Mouse (Mus musculus) left cerebral cortex, adult 11 months (tissue): ENCODE measurements around the gene Kmt2e.

ENCODE experiments used
- DNase-seq: peaks from one replicate; pipeline ENCODE4 v3.0.0; 2022; ENCODE audit warnings: low spot score

Kmt2e gene

DNA sequence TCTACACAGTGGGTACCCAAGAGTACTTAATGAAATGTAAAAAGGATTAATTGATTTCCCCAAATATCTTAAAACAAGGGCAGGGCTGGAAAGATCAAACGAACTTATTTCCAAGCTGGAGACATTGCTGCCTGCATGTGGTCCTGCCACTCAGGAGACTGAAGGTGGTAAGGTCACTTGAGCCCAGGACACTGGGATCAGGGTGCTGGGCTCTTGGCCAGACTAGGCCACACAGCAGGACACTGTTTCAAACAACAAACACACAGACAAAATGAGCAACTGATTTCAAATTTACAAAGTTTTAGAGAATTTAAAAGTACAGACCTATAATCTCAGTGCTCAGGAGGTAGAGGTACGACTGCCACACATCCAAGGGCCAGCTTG, 23.5 kb upstream of the Kmt2e start:
- no peak for DNase-seq

DNA sequence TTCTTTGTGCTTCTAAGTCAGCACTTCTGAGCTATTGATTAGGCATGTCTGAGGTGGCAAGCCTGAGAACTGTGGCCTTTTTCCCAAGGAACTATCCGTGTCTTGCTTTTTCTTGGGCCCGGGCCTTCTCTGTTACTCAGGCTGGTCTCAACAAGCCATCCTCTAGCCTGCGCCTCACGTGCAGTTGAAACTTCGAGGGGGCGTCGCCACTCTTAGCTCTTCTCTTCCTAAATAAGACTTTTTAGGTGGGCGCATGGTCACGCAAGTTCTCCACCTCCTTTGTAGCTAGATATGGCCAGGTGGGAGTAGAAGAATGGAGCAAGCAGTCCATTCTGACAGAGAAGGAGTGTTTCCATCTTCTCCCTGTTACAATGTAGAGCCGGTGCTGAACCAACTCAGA, 22.6 kb upstream of the Kmt2e start:
- DNase-seq, result no peak

DNA sequence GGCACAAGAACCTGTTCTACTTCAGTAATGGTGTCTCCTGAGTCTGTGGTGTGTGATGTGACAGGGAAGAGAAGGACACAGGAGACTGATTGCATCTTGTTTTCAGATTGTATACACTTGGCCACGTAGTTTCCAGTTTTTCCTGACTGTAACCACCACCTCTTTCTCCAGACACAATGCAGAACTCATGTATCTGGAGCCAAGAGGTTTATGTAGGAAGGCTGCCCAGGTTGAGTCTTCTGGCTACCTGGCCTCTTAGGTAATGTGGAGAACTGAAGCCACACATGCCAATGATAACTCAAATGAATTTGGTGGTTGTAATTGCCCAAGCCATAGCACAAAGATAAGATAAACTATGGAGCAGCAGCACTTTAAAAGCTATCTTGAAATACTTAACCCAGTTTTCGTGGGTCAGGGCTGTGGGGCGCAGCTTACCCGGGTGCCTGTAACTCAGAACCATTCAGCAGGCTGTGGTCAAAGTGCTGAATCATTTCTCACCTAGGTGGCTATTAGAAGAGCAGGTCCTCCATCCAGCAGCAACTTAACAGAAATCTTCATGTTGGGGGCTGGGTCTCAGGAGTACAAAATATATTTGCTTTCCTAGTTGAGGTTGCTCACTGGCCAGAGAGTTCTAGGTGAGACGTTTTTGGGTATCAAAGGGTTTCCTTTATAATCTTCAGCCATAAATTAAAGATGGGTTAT, 21.8 kb upstream of the Kmt2e start:
- no peak for DNase-seq

DNA sequence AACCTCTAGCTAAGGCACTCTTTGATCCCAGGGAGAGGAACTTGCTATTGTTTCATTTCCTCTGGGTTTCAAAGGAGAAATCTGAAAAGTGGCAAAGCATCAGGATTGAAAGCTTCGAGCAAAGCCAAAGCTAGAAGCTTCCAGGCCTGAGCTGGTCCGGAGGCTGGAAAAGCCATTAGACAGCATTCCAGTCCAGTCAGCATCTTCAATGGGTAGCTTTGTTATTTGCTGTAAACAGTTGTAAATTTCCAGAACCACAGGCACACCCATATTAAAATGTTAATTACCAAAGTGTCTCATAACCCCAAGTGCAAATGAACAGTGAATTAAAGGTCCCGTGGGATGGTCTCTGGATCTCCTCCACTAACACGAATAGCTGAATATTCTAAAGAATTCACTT, 21.2 kb upstream of the Kmt2e start:
- no peak for DNase-seq

DNA sequence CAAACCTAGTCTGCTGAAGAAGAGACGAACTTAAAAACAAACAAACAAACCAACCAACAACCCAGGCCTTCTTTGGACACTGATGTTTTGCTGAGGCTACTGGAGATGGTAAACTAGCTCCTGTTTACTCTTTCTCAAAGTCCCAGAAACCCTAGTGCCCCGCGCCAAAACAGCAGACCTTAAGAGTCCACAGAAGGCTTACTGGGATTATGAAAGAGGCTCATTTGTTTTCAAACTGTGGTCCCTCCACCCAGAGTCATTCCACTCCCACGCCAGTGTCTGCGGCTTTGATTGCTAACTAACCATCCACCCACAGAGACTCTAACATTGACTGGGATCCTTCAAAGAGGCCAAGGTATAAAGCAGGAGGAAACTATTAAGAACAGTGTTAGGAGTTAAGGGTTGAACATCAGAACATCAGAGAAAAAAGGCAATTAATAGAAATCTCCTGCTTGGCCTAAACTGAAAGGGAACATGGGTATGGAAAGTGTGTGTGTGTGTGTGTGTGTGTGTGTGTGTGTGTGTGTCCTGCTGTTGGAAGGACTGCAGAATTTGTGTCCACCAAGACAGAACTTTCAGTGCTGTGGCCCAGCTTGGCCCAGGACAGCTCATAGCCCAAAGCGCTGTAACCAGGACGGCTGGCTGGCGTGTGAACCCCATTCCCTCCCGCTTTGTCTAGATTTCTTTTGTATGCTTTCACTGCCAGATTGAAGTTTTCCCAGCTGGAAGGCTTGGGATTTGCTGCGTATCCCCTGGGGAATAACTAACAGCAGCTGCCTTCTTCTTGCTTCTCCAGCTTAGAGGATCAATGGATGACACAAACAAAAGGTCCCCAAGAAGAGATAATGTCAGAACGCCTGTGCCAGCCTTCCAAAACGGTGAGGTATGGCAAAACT, 20.4 kb upstream of the Kmt2e start:
- DNase-seq, result no peak

DNA sequence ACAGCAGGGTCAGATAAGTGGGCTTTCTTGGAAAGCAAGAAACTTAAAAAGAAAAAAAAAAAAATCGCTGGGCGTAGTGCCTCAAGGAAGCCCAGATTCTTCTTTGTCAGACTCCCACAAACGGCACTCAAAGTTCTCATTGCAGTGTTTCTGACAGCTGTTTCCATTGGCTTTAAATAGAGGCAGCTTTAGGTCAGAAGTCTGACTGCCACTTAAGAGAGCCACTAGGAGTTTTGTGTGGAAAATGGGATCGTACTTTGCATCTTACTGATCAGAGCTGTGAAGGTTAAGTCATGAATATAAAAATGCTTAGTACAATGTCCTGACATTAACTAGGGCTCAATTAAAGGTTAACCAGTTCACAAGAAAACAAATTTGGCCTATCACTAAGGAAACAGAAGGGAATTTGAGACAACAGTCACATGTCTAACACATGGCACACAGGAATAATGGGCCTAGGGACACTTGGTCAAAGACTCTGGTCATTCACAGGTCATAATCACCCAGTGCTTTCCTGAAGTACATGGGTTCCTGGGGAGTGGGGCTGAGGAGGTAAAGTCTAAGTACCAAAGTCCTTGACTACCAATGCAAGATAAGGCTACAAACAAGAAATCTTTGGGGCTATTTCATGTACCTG, 19.6 kb upstream of the Kmt2e start:
- no peak for DNase-seq

DNA sequence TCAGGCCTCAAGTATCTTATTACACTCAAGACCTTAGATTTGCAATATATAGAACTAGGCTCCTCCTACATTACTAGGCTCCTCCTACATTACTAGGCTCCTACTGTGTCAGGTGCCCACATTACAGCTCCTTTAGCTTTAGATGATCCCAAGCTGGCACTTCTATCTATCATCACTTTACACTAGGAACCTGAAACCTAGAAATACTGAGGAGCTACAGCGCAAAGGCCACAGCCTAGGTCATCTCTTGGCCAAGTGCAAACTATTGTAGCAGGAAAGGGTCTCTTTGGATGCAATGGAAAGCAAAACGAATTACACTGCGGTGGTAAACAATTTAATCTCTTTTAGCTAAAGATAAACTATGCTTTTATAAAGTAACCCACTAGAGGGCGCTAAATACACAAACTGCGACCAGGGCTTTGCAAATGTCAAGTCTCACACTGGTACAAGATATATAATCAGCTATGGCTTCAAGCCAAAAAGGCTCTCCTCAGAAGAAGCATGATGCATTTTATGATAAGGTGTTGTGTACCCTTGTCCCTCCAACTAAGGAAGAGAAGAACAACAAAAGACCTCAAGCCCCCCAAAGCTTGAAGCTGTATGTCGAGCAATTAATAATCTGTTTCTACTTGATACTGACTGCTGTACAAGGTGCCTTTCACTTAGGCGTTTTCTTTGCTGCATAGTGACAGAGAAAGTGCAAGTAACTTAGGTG, 18.5 kb upstream of the Kmt2e start:
- peak; percentile 76 for DNase-seq

DNA sequence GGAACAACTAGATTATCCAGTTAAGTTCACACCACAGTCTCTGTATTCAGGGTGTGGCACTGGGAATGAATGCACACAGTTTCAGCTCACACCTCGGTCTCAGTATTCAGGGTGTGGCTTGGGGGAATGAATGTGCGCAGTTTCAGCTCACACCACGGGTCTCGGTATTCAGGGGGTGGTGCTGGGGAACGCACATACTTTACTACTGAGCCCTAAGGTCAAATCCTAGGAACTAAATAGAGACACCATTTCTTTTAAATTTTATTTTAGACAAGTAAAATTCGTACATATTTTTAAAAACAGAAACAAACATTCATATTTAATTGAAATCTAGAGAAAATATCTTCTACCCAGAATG, 18.0 kb upstream of the Kmt2e start:
- no peak for DNase-seq

DNA sequence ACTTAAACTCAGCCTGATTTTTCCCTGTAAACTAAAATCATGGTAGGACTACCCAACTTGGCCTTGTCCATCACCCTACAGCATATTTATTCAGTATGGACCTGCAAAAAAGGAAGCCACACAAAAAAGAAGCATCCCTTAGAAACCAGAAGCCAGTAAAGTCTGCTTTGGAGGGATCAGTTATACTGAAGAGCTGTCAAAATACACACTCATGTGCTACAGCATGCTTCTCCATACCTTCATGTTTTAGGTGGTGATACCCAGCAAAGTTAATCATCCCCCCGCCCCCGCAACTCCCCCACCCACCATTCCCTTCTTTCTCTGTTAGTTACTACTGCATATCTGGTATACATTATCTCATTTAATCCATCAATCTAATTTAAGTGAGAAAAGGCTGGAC, 16.5 kb upstream of the Kmt2e start:
- DNase-seq, result no peak

DNA sequence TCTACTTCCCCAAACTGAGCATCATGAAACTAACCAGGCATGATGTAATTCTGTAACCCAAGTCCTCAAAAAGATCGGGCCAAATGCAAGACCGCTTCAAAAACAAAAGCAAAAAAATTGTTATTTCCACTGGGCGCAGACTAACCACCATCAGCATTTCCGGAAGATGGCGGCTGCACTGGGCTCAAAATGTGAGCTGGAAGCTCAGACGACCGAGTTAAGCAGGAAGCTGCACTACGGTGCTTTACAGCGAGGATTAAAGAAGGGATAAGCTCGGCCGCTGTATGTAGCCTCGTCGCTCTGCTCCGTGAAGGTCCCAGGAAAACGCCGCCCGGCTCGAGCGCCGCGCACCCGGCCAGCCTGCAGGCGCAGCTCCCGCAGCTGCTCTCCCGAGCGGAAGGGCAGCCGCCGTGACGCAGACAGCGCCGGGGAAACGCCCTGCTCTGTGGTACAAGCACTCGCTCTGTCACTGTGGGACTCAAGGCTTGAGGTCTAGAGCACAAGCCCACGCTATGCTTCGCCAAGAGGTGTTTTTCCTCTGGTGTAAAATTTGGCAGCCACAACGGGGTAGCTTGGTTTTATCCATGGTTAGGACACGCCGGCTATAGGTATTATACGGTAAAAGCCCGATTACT, 16.0 kb upstream of the Kmt2e start:
- peak; percentile 76 for DNase-seq

DNA sequence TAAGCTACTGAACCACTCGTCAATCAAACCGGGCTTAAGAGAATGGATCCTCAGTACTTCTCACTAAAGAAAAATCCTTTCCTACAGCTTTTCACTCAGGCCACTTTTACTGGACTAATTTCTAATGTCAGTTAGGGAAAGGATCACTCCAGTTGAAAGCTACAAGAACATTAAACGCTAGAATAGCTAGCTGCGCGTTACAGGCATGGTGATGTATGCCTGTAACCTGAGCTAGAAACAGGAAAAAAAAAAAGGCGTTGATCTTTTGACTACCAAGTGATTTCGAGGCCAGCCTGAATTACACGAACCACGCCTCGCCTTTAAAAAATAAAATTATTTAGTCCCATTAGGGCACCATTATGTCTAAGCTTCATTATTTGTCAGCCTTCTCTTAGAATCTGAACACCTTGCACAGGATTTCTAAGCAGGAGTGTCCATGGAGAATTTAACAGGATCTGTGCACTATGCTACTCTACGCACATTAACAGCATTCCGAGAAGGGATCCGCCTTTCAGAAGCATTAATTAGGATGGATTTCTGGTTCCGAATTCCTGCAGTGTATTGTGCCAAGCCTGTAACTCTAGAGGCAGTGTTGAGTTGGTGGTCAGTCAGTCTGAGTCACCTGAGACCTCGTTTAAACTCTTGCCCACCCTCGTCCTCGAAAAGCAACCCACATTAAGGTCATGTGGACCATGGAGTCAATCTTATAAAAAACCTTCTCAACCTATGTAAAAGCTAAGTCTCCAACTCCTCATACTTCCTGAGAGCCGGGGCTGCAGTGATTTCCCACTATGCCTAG, 15.2 kb upstream of the Kmt2e start:
- no peak for DNase-seq

DNA sequence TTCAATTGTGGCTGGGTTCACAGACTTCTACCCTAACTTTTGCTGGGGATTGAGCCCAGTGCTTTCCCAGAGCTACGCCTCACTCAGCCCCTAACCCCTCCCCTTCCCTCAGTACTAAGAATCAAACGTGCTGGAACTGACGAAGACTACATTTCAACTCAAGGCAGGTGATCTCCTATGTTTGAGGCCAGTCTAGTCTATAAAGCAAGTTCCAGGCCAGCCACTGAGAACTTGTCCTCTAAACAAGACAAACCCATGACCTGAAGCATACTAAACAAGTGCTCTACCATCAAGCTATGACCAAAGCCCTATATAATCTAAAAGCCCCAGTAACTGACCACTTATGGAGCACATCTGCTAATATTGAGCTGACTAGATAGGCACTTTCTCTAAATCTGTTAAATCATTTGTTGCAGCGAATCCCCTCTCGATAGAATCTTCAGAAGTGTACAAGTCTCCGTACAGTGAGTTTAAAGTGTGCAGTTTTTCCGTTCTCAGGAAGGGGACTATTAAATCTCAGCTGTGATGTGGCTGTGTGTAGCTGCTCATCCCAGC, 14.5 kb upstream of the Kmt2e start:
- no peak for DNase-seq

DNA sequence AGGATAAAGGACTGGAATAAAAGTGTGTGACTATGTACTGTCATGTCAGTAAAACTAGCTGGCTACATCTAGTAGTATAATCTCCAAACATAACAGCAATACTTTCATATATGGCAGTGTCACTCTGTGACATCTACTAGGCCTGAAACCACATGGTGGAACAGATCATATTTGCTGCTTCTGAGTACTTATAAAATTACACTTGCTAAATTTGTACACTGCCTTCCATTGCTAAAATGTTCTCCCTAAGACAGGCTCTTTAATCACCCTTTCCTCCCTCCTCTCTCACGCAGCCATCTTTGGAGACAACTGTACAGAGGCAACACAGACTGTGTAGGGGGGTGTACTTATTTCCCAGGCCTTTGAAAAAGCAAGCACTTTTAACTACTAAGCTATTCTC, 13.8 kb upstream of the Kmt2e start:
- DNase-seq, result no peak

DNA sequence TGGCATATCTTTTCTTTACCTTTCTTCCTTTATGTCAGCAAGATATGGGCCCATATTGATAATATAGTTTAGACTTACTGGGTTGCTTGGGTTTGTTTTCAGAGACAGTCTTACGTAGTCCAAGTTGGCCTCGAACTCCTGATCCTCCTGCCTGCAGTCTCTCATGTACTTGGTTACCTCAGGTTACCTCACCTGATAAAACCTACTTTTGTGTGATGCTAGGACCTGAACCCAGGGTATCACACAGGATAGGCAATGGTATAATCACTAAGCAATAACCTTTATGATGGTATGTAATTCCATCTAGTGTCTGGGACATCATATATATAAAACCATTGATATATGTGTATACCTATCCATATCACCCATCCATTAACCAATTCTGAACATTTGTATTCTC, 12.8 kb upstream of the Kmt2e start:
- DNase-seq, result no peak

DNA sequence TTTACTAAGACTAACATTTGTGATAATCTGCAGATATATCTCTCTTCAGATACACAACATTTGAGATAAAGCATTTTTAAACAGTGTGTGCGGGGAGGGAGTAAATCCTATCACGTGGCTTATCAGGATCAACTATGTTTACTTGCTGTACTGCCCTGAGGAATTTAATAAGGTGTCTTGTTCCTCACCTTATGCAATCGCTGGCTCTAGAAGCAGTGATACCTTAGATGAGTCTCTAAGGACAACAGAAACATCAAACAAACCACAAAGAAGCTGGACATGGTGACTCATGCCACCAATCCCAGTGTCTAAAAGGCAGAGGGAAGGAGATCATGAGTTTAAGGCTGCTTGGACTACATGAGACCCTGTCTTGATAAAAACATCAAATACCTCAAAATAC, 11.2 kb upstream of the Kmt2e start:
- DNase-seq, result no peak

DNA sequence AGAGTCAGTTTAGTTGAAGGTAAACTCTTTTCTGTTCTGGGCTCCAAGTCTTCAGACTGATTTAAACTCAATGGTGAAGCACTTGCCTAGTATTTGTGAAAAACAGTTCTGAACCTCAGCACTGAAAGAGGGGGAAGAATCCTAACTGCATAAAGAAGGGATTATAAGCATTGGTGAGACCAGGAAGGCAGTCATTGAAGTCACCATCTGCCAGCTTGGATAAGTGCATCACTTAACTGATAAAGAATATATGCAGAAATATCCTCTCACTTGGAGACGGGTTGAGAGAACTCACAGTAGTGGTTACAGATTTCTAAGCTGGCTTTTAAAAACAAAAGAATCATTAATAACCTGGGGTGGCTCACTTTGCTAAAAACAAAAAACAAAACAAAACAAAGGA, 6.7 kb upstream of the Kmt2e start:
- DNase-seq, result no peak

DNA sequence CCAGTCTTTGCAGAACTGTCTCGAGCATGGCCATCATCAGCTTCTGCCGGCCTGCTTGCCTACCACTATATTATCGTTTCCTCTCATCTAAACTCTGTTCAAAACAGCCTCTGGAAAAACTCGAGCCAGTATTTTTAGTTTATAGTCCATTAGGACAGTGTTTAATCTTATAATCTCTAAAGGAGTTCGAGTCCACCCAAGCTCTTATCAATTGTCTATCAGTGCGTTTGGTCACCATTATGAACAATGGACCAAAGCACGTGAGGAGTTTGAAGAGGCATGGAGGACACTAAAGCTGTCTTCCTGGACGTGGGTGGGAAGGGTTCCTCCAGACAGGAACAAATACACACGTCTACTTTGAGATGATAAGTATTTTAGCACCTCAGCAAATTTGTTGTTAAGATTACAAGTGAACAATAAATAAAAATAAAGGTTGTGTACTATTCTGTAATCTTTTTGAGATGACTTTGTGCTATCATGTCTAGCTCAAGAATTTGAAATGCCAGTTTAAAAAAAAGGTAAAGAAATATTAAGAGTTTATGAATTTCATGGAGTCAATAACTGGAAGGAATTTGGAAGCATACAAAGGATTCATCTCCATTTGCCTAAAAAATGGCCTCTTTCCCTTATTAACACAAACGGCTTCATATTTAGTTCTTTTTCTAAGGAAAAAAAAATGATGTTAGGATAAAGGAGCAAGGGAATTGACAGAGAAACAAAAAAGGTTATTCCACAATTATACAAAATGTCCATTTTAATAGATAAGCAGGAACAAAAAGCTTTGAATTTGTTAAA, 3.0 kb upstream of the Kmt2e start:
- no peak for DNase-seq

DNA sequence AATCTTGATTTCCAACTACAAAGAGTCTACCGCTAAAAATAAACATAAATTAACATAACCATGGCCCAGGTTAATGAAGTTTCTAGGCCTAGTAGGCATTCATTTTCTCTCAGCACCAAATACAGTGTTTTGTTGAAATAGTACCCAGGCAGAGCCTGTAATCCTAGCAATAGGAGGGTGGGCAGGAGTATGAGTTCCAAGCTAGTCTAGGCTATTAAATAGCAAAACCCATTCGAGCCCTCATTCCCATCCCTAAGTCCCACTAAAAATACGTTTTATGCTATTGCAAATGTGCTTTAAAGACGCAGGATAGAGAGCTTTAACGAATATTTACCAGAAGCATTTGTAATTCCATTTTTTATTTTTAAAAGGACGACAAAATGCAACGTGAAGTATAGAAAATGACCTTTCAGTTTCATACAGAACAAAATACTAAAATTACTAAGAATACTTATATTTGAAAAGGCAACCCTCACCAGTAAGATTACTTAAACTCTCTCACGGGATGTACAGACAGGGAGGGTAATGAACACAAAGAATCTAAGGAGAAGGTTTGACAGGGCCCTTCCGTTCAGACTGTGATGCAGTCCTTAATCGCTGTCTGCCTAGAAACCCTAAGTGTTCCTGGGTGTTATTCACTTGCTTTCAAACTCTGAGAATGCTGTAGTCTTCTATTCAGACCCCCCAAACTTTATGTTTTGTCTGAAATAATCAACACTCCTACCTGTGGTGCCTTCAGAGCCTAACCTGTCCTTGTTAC, 2.1 kb upstream of the Kmt2e start:
- DNase-seq, result no peak
